Mouse (Mus musculus) monocyte, adult 5-6 weeks (primary cell): Measurements from ENCODE around the gene Lamb3. TPM values are rescaled to one million over a fixed set of nuclear protein-coding genes. Genes with fewer than 3 reads are reported as not detected.

Experiments
- ATAC-seq: fragments of 153-309, 156-312 bp; replicated peaks from 2 replicates; pipeline ENCODE4 v1.8.0; 2017; ENCODE audit warnings: mild to moderate bottlenecking; ENCODE audit not compliant: low TSS enrichment, insufficient number of reproducible peaks, severe bottlenecking, poor library complexity, low FRiP score
- total RNA-seq: library from RNA; stranded (forward); fragments of 200-1000, 200-491, 200-594 nt; gene quantifications from 3 replicates; pipeline ENCODE4 v1.2.3, GENCODE M21; 2017

Lamb3 gene
- total RNA-seq, 1 experiment from 2014 or later = 5.6 TPM

- ATAC-seq = 0 out of 2 replicates have a peak, but pooled peaks have one; percentile 47
Measured at GRCm38 (mm10) chr1:193386136-193386535, 178.6 kb downstream of the Lamb3 start.

GRCm38 (mm10) chr1:193387241-193387640 is 179.7 kb downstream of the Lamb3 start:
- no peak for ATAC-seq

- ATAC-seq = no peak
Measured at GRCm38 (mm10) chr1:193389505-193389904, 182.0 kb downstream of the Lamb3 start.

- ATAC-seq = no peak
Measured at GRCm38 (mm10) chr1:193390004-193390403, 182.5 kb downstream of the Lamb3 start.

GRCm38 (mm10) chr1:193392266-193392665 is 184.8 kb downstream of the Lamb3 start:
- no peak for ATAC-seq

Other genes starting within 250 kb of the Lamb3 start
- gene Syt14, start 171.9 kb upstream of the Lamb3 start, total RNA-seq = not detected in 3 replicates
- 19.6 to 30.8 TPM (median 24.0 TPM) in 3 replicates for gene Diexf, start 77.4 kb upstream of the Lamb3 start, total RNA-seq
- 0.29 TPM in 1 of 3 replicates, not detected in the others for gene Irf6, start 54.6 kb upstream of the Lamb3 start, total RNA-seq
- gene A130010J15Rik, start 39.7 kb upstream of the Lamb3 start, total RNA-seq = 6.1 to 15.4 TPM (median 10.2 TPM) in 3 replicates
- gene Traf3ip3, start 6.0 kb upstream of the Lamb3 start, total RNA-seq = 198 to 292 TPM (median 228 TPM) in 3 replicates
- gene Hsd11b1, start 56.4 kb downstream of the Lamb3 start, total RNA-seq = 101 to 156 TPM (median 112 TPM) in 3 replicates
- gene G0s2, start 65.5 kb downstream of the Lamb3 start, total RNA-seq = 41.0 to 151 TPM (median 72.9 TPM) in 3 replicates
- gene Camk1g, start 162.6 kb downstream of the Lamb3 start, total RNA-seq = not detected in 3 replicates